19 mouse cellular contexts compared by ENCODE assay signal in genomic region chr17:87325501-87325900, GRCm38 (mm10). TPM values are rescaled to one million over a fixed set of nuclear protein-coding genes. Genes with fewer than 3 reads are reported as not detected.
DNase-seq lines count a peak whose midpoint lies in the region; ATAC-seq and TF ChIP-seq lines count a peak whose summit lies in the region.
"Had no signal": no experiment of that assay in that cellular context is flagged by ENCODE, and none has a peak within 500 bp of the region (broad histone marks: within the 10 kb centered on the region; RNA-seq: fewer than 3 reads in every experiment).

No protein-coding gene starts in this region.

- no peak for TF ChIP-seq EP300 in liver, postnatal 0 days (IDR thresholded peaks at IDR 0.05; ENCODE audit: low read depth)

- peak; percentile 32; the same call in 1 of the 2 replicates for TF ChIP-seq POLR2A in thymus, adult 2 months (IDR thresholded peaks at IDR 0.05; ENCODE audit: control insufficient read depth, extremely low read depth, insufficient read depth, low read length, poor library complexity)

- no peak for TF ChIP-seq CTCF in thymus, adult 2 months (IDR thresholded peaks at IDR 0.05; ENCODE audit: borderline replicate concordance, control insufficient read depth, extremely low read depth, insufficient read depth, low read length, poor library complexity)
- no peak for TF ChIP-seq CTCF in liver, postnatal 0 days (IDR thresholded peaks at IDR 0.05; ENCODE audit: low read depth)

- H3K4me1 ChIP-seq in thymus, adult 2 months (replicated peaks; ENCODE audit: control insufficient read depth, insufficient read depth, low read length): peaks cover 13% of the 10 kb centered on the region
- H3K4me1 ChIP-seq in kidney, embryonic 16.5 days (ENCODE audit: insufficient read depth, low read length): peaks cover 5% of the 10 kb centered on the region; the same call in 1 of the 2 replicates
- no peaks in the 10 kb centered on the region for H3K4me1 ChIP-seq in liver, postnatal 0 days (ENCODE audit: insufficient read depth)

- H3K4me3 ChIP-seq in thymus, adult 2 months (ENCODE audit: control insufficient read depth, insufficient read depth, low read length): no peak overlapping the region
- H3K4me3 ChIP-seq in kidney, embryonic 16.5 days (ENCODE audit: low read length): no peak overlapping the region
- no peak overlapping the region for H3K4me3 ChIP-seq in liver, postnatal 0 days (ENCODE audit: low read depth, low read length)
- H3K4me3 ChIP-seq: hindbrain, embryonic 12.5 days; lung, embryonic 15.5 days; megakaryocyte, embryonic 14.5 days; stomach, embryonic 15.5 days had no signal

- 25% methylated on average over 15 of the region's 15 CpGs for WGBS in thymus, adult 2 months
- 62% methylated on average over 12 of the region's 15 CpGs for WGBS in kidney, embryonic 16.5 days
- WGBS in liver, postnatal 0 days (ENCODE audit: insufficient replicate concordance): 54% methylated on average over 15 of the region's 15 CpGs

- peak; percentile 89 for DNase-seq in heart, adult 11 months
- DNase-seq in heart, adult 18-20 months: no peak
- peak; percentile 58 for DNase-seq in T-cell, adult 2 months (ENCODE audit: low spot score)
- peak; percentile 62 to 73 for DNase-seq in cerebellum, postnatal 10 days
- DNase-seq in thymus, adult 2 months: peak; percentile 56
- no peak for DNase-seq in liver, postnatal 0 days
- DNase-seq in heart, postnatal 4 days: no peak
- DNase-seq: embryo, embryonic 11 days; forebrain, postnatal 0 days; gastrocnemius, postnatal 25 days; kidney, adult 11 months; kidney, postnatal 4 days; liver; right cerebral cortex, postnatal 25 days had no signal

- peaks cover 19% of the 10 kb centered on the region for H3K36me3 ChIP-seq in thymus, adult 2 months (ENCODE audit: control insufficient read depth, insufficient read depth, low read length)
- no peaks in the 10 kb centered on the region; the same call in 1 of the 2 replicates for H3K36me3 ChIP-seq in kidney, embryonic 16.5 days (ENCODE audit: insufficient read depth, low read length)
- H3K36me3 ChIP-seq in liver, postnatal 0 days (replicated peaks; ENCODE audit: insufficient read depth, low read length): peaks cover 33% of the 10 kb centered on the region
- H3K36me3 ChIP-seq: hindbrain, embryonic 12.5 days; lung, embryonic 15.5 days; stomach, embryonic 15.5 days had no signal

- no peak for ATAC-seq in kidney, embryonic 16.5 days (ENCODE audit: low FRiP score, low TSS enrichment)
- ATAC-seq in liver, postnatal 0 days: no peak
- ATAC-seq: forebrain, postnatal 0 days had no signal

- no peak overlapping the region for H3K4me2 ChIP-seq in kidney, embryonic 16.5 days (replicated peaks; ENCODE audit: low read depth, low read length)
- no peak overlapping the region for H3K4me2 ChIP-seq in liver, postnatal 0 days (ENCODE audit: low read depth, low read length)
- H3K4me2 ChIP-seq: hindbrain, embryonic 12.5 days; lung, embryonic 15.5 days; stomach, embryonic 15.5 days had no signal

- H3K27ac ChIP-seq in thymus, adult 2 months (ENCODE audit: control insufficient read depth, insufficient read depth, low read length): no peak overlapping the region
- no peak overlapping the region for H3K27ac ChIP-seq in kidney, embryonic 16.5 days (ENCODE audit: low read length)
- no peak overlapping the region for H3K27ac ChIP-seq in liver, postnatal 0 days (ENCODE audit: low read depth)
- H3K27ac ChIP-seq: hindbrain, embryonic 12.5 days; lung, embryonic 15.5 days; stomach, embryonic 15.5 days had no signal

- no peaks in the 10 kb centered on the region for H3K27me3 ChIP-seq in thymus, adult 2 months (ENCODE audit: control insufficient read depth, insufficient read depth, low read length)
- no peaks in the 10 kb centered on the region for H3K27me3 ChIP-seq in kidney, embryonic 16.5 days (ENCODE audit: insufficient read depth, low read length)
- no peaks in the 10 kb centered on the region for H3K27me3 ChIP-seq in liver, postnatal 0 days (ENCODE audit: insufficient read depth, low read length)
- H3K27me3 ChIP-seq: hindbrain, embryonic 12.5 days; megakaryocyte, embryonic 14.5 days; stomach, embryonic 15.5 days had no signal

- no peak overlapping the region for H3K9ac ChIP-seq in kidney, embryonic 16.5 days (replicated peaks; ENCODE audit: low read length)
- no peak overlapping the region for H3K9ac ChIP-seq in liver, postnatal 0 days (replicated peaks)
- H3K9ac ChIP-seq: forebrain, postnatal 0 days; lung, embryonic 15.5 days; stomach, embryonic 15.5 days had no signal

- H3K9me3 ChIP-seq in kidney, embryonic 16.5 days (ENCODE audit: low read length): peaks cover 6% of the 10 kb centered on the region; the same call in 1 of the 2 replicates
- H3K9me3 ChIP-seq in liver, postnatal 0 days (ENCODE audit: low read length): no peaks in the 10 kb centered on the region; the same call in 1 of the 2 replicates
- H3K9me3 ChIP-seq: lung, embryonic 15.5 days; stomach, embryonic 15.5 days had no signal

RNA-seq across cellular contexts. Expression of gene Ttc7, which starts 42.8 kb away (rescaled TPM):
- 10 to 100 TPM; 26.2 to 32.1 TPM for total RNA-seq in heart, adult 18-20 months (2021)
- 93.6 and 148 TPM in 2 replicates for polyA plus RNA-seq in thymus, adult 2 months (2012; rRNA removed)
- 8.7 and 9.4 TPM in 2 replicates for polyA plus RNA-seq in kidney, embryonic 16.5 days (2015; fragmentation: Nextera tagmentation; extraction: Ambion mirVana)
- 10.1 and 12.1 TPM in 2 replicates for polyA plus RNA-seq in liver, postnatal 0 days (2015; fragmentation: Nextera tagmentation; extraction: Ambion mirVana)
- total RNA-seq in heart, postnatal 4 days (2021): 1 to 10 TPM; 5.5 TPM

RNA-seq across cellular contexts. Expression of gene Mcfd2, which starts 59.8 kb away (rescaled TPM):
- total RNA-seq in heart, adult 18-20 months (2021): 10 to 100 TPM; 55.6 to 60.2 TPM
- polyA plus RNA-seq in thymus, adult 2 months (2012; rRNA removed): 46.7 and 48.7 TPM in 2 replicates
- polyA plus RNA-seq in kidney, embryonic 16.5 days (2015; fragmentation: Nextera tagmentation; extraction: Ambion mirVana): 132 and 151 TPM in 2 replicates
- polyA plus RNA-seq in liver, postnatal 0 days (2015; fragmentation: Nextera tagmentation; extraction: Ambion mirVana): 139 and 148 TPM in 2 replicates
- total RNA-seq in heart, postnatal 4 days (2021): 10 to 100 TPM; 37.4 to 41.8 TPM

Comparison
In these comparisons a context has a peak if more than half of its experiments do, and no peak if none do; other contexts are left out.
1. DNase-seq: peak in heart, adult 11 months (single experiment), T-cell, adult 2 months (single experiment), cerebellum, postnatal 10 days (2 of 2) and thymus, adult 2 months (single experiment); none in heart, adult 18-20 months (0 of 2), liver, postnatal 0 days (single experiment) and heart, postnatal 4 days (single experiment).